Mouse (Mus musculus): ENCODE data around the gene 2610528A11Rik.

GRCm38 (mm10) chr14:37095556-37095955, 18.3 kb downstream of the 2610528A11Rik start:
- TF ChIP-seq CTCF (IDR thresholded peaks at IDR 0.05; ENCODE audit: extremely low read depth, insufficient read length, insufficient replicate concordance, low read depth, low read length) (no peak), POLR2A (IDR thresholded peaks at IDR 0.05; ENCODE audit: low read depth, low read length) (no peak)
